Comparison of ENCODE assay signal across 12 mouse cellular contexts in the genomic region with DNA sequence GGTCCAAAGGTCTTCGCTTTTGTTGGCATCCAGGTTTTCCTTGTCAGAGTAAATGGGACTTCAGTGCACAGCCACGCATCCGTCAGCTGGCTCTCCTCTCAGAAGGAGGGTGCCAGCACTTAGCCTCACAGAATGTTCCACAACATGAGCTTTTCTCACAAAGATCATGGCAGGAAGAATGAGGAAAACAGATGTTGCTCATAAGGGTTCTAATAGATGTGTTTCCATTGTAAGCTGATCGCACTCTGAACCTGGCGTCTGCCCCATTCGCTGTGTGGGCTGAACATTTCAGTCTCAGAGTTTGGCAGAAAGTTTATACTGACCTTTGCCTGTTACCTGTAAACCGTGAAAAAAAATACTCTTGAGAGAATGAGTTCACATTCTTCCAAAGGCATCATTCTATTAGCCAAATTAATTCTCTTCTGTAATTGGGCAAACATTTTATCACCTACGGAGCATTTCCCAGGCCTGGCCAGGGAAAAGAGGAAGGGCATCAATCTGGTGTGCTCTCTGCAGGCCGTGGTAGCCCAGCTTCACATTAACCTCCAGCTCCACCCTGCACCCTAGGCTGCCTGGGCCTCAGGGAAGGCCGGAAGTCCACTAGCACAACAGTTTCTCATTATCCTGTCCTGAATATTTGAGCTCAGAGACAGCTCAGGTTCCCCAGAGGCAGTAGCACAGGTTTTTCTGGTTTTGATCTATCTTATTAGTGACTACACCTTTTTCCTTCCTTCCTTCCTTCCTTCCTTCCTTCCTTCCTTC. TPM values are rescaled to one million over a fixed set of nuclear protein-coding genes. Genes with fewer than 3 reads are reported as not detected.
DNase-seq lines count a peak whose midpoint lies in the region; ATAC-seq and TF ChIP-seq lines count a peak whose summit lies in the region.
"Had no signal": no experiment of that assay in that cellular context is flagged by ENCODE, and none has a peak within 500 bp of the region (broad histone marks: within the 10 kb centered on the region; RNA-seq: fewer than 3 reads in every experiment).

No protein-coding gene starts in this region.

- no peak overlapping the region for H3K9ac ChIP-seq in forebrain, postnatal 0 days
- no peak overlapping the region for H3K9ac ChIP-seq in kidney, postnatal 0 days (ENCODE audit: low read depth, low read length)
- H3K9ac ChIP-seq in liver, postnatal 0 days (replicated peaks): no peak overlapping the region
- H3K9ac ChIP-seq: hindbrain, embryonic 12.5 days had no signal

- no peak overlapping the region for H3K4me3 ChIP-seq in forebrain, embryonic 10.5 days
- H3K4me3 ChIP-seq in forebrain, postnatal 0 days (ENCODE audit: low read depth, low read length): no peak overlapping the region
- H3K4me3 ChIP-seq in kidney, postnatal 0 days (replicated peaks; ENCODE audit: low read depth, low read length): no peak overlapping the region
- no peak overlapping the region for H3K4me3 ChIP-seq in liver, postnatal 0 days (ENCODE audit: low read depth, low read length)
- H3K4me3 ChIP-seq: hindbrain, embryonic 12.5 days; megakaryocyte, embryonic 14.5 days had no signal

- no peak for TF ChIP-seq EP300 in liver, postnatal 0 days (IDR thresholded peaks at IDR 0.05; ENCODE audit: low read depth)

- no peaks in the 10 kb centered on the region for H3K36me3 ChIP-seq in forebrain, embryonic 10.5 days (replicated peaks)
- H3K36me3 ChIP-seq in forebrain, postnatal 0 days (ENCODE audit: insufficient read depth): no peaks in the 10 kb centered on the region
- H3K36me3 ChIP-seq in kidney, postnatal 0 days (ENCODE audit: insufficient read depth, low read length): no peaks in the 10 kb centered on the region
- peaks cover 14% of the 10 kb centered on the region; the same call in 1 of the 2 replicates for H3K36me3 ChIP-seq in liver, postnatal 0 days (replicated peaks; ENCODE audit: insufficient read depth, low read length)
- H3K36me3 ChIP-seq: hindbrain, embryonic 12.5 days had no signal

- H3K9me3 ChIP-seq in forebrain, embryonic 10.5 days: no peaks in the 10 kb centered on the region
- H3K9me3 ChIP-seq in forebrain, postnatal 0 days (ENCODE audit: low read length): no peaks in the 10 kb centered on the region
- no peaks in the 10 kb centered on the region for H3K9me3 ChIP-seq in kidney, postnatal 0 days (replicated peaks; ENCODE audit: low read length)
- no peaks in the 10 kb centered on the region for H3K9me3 ChIP-seq in liver, postnatal 0 days (ENCODE audit: low read length)
- H3K9me3 ChIP-seq: hindbrain, embryonic 12.5 days had no signal

- WGBS in forebrain, embryonic 10.5 days: 72% methylated on average over 10 of the region's 10 CpGs
- 70% methylated on average over 10 of the region's 10 CpGs for WGBS in forebrain, postnatal 0 days
- WGBS in kidney, postnatal 0 days: 34% methylated on average over 10 of the region's 10 CpGs
- 85% methylated on average over 10 of the region's 10 CpGs for WGBS in liver, postnatal 0 days (ENCODE audit: insufficient replicate concordance)

- H3K4me2 ChIP-seq in forebrain, postnatal 0 days (ENCODE audit: low read depth): no peak overlapping the region
- H3K4me2 ChIP-seq in kidney, postnatal 0 days (ENCODE audit: low read length): no peak overlapping the region
- no peak overlapping the region for H3K4me2 ChIP-seq in liver, postnatal 0 days (ENCODE audit: low read depth, low read length)
- H3K4me2 ChIP-seq: hindbrain, embryonic 12.5 days; liver, embryonic 11.5 days had no signal

- H3K27ac ChIP-seq in forebrain, embryonic 10.5 days: 0 out of 2 replicates have a peak overlapping the region, but pooled peaks have one; percentile 49
- no peak overlapping the region for H3K27ac ChIP-seq in forebrain, postnatal 0 days (ENCODE audit: low read depth, low read length)
- 0 out of 2 replicates have a peak overlapping the region, but pooled peaks have one; percentile 40 for H3K27ac ChIP-seq in kidney, postnatal 0 days
- H3K27ac ChIP-seq in liver, postnatal 0 days (ENCODE audit: low read depth): no peak overlapping the region
- H3K27ac ChIP-seq: hindbrain, embryonic 12.5 days had no signal

- intact Hi-C loops in heart, postnatal 10 days (cut with DNase I): no loop called here

- no peak for DNase-seq in forebrain, embryonic 10.5 days (ENCODE audit: extremely low spot score, low spot score)
- no peak for DNase-seq in forebrain, postnatal 0 days
- DNase-seq in NIH3T3 (ENCODE audit: low read depth): peak; percentile 6
- peak; percentile 51 for DNase-seq in fibroblast of lung, adult 2 months (ENCODE audit: low read depth)
- DNase-seq in kidney, postnatal 0 days (ENCODE audit: low spot score): peak; percentile 90
- no peak for DNase-seq in T-cell, adult 2 months (ENCODE audit: low spot score)
- DNase-seq in liver, postnatal 0 days: no peak
- DNase-seq in heart, postnatal 10 days: no peak
- DNase-seq: cerebellum, adult 9-10 months had no signal

- H3K4me1 ChIP-seq in forebrain, embryonic 10.5 days: peaks cover 23% of the 10 kb centered on the region
- no peaks in the 10 kb centered on the region for H3K4me1 ChIP-seq in forebrain, postnatal 0 days (ENCODE audit: insufficient read depth)
- no peaks in the 10 kb centered on the region for H3K4me1 ChIP-seq in kidney, postnatal 0 days (replicated peaks; ENCODE audit: insufficient read depth, low read length)
- no peaks in the 10 kb centered on the region for H3K4me1 ChIP-seq in liver, postnatal 0 days (ENCODE audit: insufficient read depth)
- H3K4me1 ChIP-seq: megakaryocyte, embryonic 14.5 days had no signal

- no peak for ATAC-seq in forebrain, postnatal 0 days
- ATAC-seq in kidney, postnatal 0 days (replicated peaks; ENCODE audit: low FRiP score, low read depth): peak; percentile 49; the same call in 1 of the 2 replicates
- ATAC-seq in liver, postnatal 0 days: no peak

- no peak for TF ChIP-seq CTCF in forebrain, postnatal 0 days (IDR thresholded peaks at IDR 0.05; ENCODE audit: low read depth)
- no peak for TF ChIP-seq CTCF in kidney, postnatal 0 days (IDR thresholded peaks at IDR 0.05; ENCODE audit: low read depth)
- no peak for TF ChIP-seq CTCF in liver, postnatal 0 days (IDR thresholded peaks at IDR 0.05; ENCODE audit: low read depth)

- no peaks in the 10 kb centered on the region for H3K27me3 ChIP-seq in forebrain, embryonic 10.5 days (ENCODE audit: poor library complexity, severe bottlenecking)
- no peaks in the 10 kb centered on the region for H3K27me3 ChIP-seq in forebrain, postnatal 0 days (ENCODE audit: insufficient read depth, low read length)
- H3K27me3 ChIP-seq in kidney, postnatal 0 days (ENCODE audit: insufficient read depth, low read length): no peaks in the 10 kb centered on the region
- no peaks in the 10 kb centered on the region for H3K27me3 ChIP-seq in liver, postnatal 0 days (ENCODE audit: insufficient read depth, low read length)
- H3K27me3 ChIP-seq: hindbrain, embryonic 12.5 days; megakaryocyte, embryonic 14.5 days had no signal

RNA-seq across cellular contexts. Expression of gene Kat6b, which starts 39.3 kb away (rescaled TPM):
- 15.6 and 18.4 TPM in 2 replicates for polyA plus RNA-seq in forebrain, embryonic 10.5 days (2016; fragmentation: Nextera tagmentation; extraction: Ambion mirVana)
- 29.9 and 35.8 TPM in 2 replicates for total RNA-seq in forebrain, postnatal 0 days (2014; rRNA removed)
- 10.0 and 16.9 TPM in 2 replicates for polyA plus RNA-seq in forebrain, postnatal 0 days (2015; fragmentation: Nextera tagmentation; extraction: Ambion mirVana)
- 7.2 and 7.8 TPM in 2 replicates for polyA plus RNA-seq in kidney, postnatal 0 days (2015; fragmentation: Nextera tagmentation; extraction: Ambion mirVana)
- polyA plus RNA-seq in liver, postnatal 0 days (2015; fragmentation: Nextera tagmentation; extraction: Ambion mirVana): 1.1 and 1.5 TPM in 2 replicates
- total RNA-seq in heart, postnatal 10 days (2021): 10 to 100 TPM; 39.2 to 39.3 TPM

Comparison
In these comparisons a context has a peak if more than half of its experiments do, and no peak if none do; other contexts are left out.
1. H3K27ac ChIP-seq: peak in forebrain, embryonic 10.5 days (single experiment) and kidney, postnatal 0 days (single experiment); none in forebrain, postnatal 0 days (single experiment) and liver, postnatal 0 days (single experiment).
2. DNase-seq: peak in NIH3T3 (single experiment), fibroblast of lung, adult 2 months (single experiment) and kidney, postnatal 0 days (single experiment); none in forebrain, embryonic 10.5 days (single experiment), forebrain, postnatal 0 days (single experiment), T-cell, adult 2 months (single experiment), liver, postnatal 0 days (single experiment) and heart, postnatal 10 days (0 of 2).